Mouse (Mus musculus) midbrain, embryonic 11.5 days (tissue): ENCODE data around the gene Uap1l1. TPM values are rescaled to one million over a fixed set of nuclear protein-coding genes. Genes with fewer than 3 reads are reported as not detected.

Source experiments
- polyA plus RNA-seq: library from polyadenylated mRNA; unstranded; fragments of >200 nt; fragmentation: Nextera tagmentation; extraction: Ambion mirVana; gene quantifications from 2 replicates; pipeline ENCODE4 v1.2.1, GENCODE M21; 2014

Gene Uap1l1
- polyA plus RNA-seq, 1 experiment from 2014 or later: 6.7 TPM

Other genes starting within 250 kb of the Uap1l1 start
- gene Nrarp, start 184.9 kb downstream of the Uap1l1 start, polyA plus RNA-seq: 60.3 and 63.9 TPM in 2 replicates
- 1.4 and 1.5 TPM in 2 replicates for gene Tor4a, start 168.8 kb downstream of the Uap1l1 start, polyA plus RNA-seq
- 96.4 and 102 TPM in 2 replicates for gene Nelfb, start 154.2 kb downstream of the Uap1l1 start, polyA plus RNA-seq
- gene Stpg3, start 151.0 kb downstream of the Uap1l1 start, polyA plus RNA-seq: not detected in 2 replicates
- gene Fam166a, start 146.9 kb downstream of the Uap1l1 start, polyA plus RNA-seq: 0.94 TPM in 1 of 2 replicates, not detected in the other
- 535 and 571 TPM in 2 replicates for gene Tubb4b, start 141.0 kb downstream of the Uap1l1 start, polyA plus RNA-seq
- gene Slc34a3, start 131.3 kb downstream of the Uap1l1 start, polyA plus RNA-seq: not detected in 2 replicates
- gene Rnf224, start 128.9 kb downstream of the Uap1l1 start, polyA plus RNA-seq: not detected in 2 replicates
- gene Rnf208, start 123.4 kb downstream of the Uap1l1 start, polyA plus RNA-seq: 24.4 and 26.9 TPM in 2 replicates
- gene Cysrt1, start 123.2 kb downstream of the Uap1l1 start, polyA plus RNA-seq: 0.32 TPM in 1 of 2 replicates, not detected in the other
- gene AL732309.1, start 118.8 kb downstream of the Uap1l1 start, polyA plus RNA-seq: 3.3 and 4.1 TPM in 2 replicates
- gene Tmem203, start 110.2 kb downstream of the Uap1l1 start, polyA plus RNA-seq: 14.7 and 16.0 TPM in 2 replicates
- 2.4 and 4.5 TPM in 2 replicates for gene Tprn, start 103.1 kb downstream of the Uap1l1 start, polyA plus RNA-seq
- 240 and 247 TPM in 2 replicates for gene Ssna1, start 93.2 kb downstream of the Uap1l1 start, polyA plus RNA-seq
- 105 and 117 TPM in 2 replicates for gene Anapc2, start 93.2 kb downstream of the Uap1l1 start, polyA plus RNA-seq
- gene Tmem210, start 77.5 kb downstream of the Uap1l1 start, polyA plus RNA-seq: not detected in 2 replicates
- gene Lrrc26, start 75.8 kb downstream of the Uap1l1 start, polyA plus RNA-seq: not detected in 2 replicates
- 2.4 and 2.6 TPM in 2 replicates for gene Grin1, start 46.5 kb downstream of the Uap1l1 start, polyA plus RNA-seq
- 87.2 and 88.1 TPM in 2 replicates for gene Man1b1, start 33.3 kb downstream of the Uap1l1 start, polyA plus RNA-seq
- gene Dpp7, start 9.3 kb downstream of the Uap1l1 start, polyA plus RNA-seq: 15.9 and 16.0 TPM in 2 replicates
- gene Sapcd2, start 6.6 kb upstream of the Uap1l1 start, polyA plus RNA-seq: 47.9 and 53.3 TPM in 2 replicates
- gene Entpd2, start 30.2 kb upstream of the Uap1l1 start, polyA plus RNA-seq: 0.12 and 0.23 TPM in 2 replicates
- 101 and 106 TPM in 2 replicates for gene Npdc1, start 33.7 kb upstream of the Uap1l1 start, polyA plus RNA-seq
- gene Fut7, start 57.6 kb upstream of the Uap1l1 start, polyA plus RNA-seq: not detected in 2 replicates
- 5.2 and 5.4 TPM in 2 replicates for gene Abca2, start 63.0 kb upstream of the Uap1l1 start, polyA plus RNA-seq
- gene Clic3, start 91.2 kb upstream of the Uap1l1 start, polyA plus RNA-seq: 0.18 and 0.25 TPM in 2 replicates
- 21.9 and 23.2 TPM in 2 replicates for gene Paxx, start 95.4 kb upstream of the Uap1l1 start, polyA plus RNA-seq
- 0.26 TPM in 1 of 2 replicates, not detected in the other for gene Ptgds, start 104.4 kb upstream of the Uap1l1 start, polyA plus RNA-seq
- not detected in 2 replicates for gene Lcn12, start 128.2 kb upstream of the Uap1l1 start, polyA plus RNA-seq
- 65.9 and 66.4 TPM in 2 replicates for gene Fbxw5, start 135.1 kb upstream of the Uap1l1 start, polyA plus RNA-seq
- 3.6 TPM in 2 replicates for gene C8g, start 136.0 kb upstream of the Uap1l1 start, polyA plus RNA-seq
- 29.0 and 31.6 TPM in 2 replicates for gene Traf2, start 181.3 kb upstream of the Uap1l1 start, polyA plus RNA-seq
- 385 TPM in 2 replicates for gene Edf1, start 192.2 kb upstream of the Uap1l1 start, polyA plus RNA-seq
- 1.4 and 2.2 TPM in 2 replicates for gene Mamdc4, start 209.2 kb upstream of the Uap1l1 start, polyA plus RNA-seq
- gene Phpt1, start 209.5 kb upstream of the Uap1l1 start, polyA plus RNA-seq: 158 and 159 TPM in 2 replicates
- gene Ajm1, start 216.1 kb upstream of the Uap1l1 start, polyA plus RNA-seq: 0.07 and 0.10 TPM in 2 replicates
- 49.2 and 51.2 TPM in 2 replicates for gene Rabl6, start 242.8 kb upstream of the Uap1l1 start, polyA plus RNA-seq